In the genomic region with DNA sequence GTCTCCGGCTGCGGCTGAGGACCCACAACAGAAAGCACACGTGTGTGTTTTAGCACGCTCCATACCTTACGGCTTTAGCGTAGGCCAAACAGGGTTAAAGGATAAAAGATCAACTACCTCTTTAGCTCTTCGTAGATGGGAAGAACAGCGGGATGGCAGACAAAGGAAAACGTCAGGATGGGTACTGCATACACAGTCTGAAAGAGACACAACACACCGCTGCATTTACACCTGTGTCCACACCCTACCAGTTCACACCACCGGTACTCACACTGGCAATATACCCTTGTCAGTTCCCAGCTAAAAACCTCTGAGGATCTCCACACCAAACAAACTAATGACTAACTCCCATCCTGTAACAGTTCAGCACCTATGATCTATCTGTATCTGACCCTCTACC, we compare ENCODE assay signal across 25 mouse cellular contexts. TPM values are rescaled to one million over a fixed set of nuclear protein-coding genes. Genes with fewer than 3 reads are reported as not detected.
DNase-seq lines count a peak whose midpoint lies in the region; ATAC-seq and TF ChIP-seq lines count a peak whose summit lies in the region.
"Had no signal": no experiment of that assay in that cellular context is flagged by ENCODE, and none has a peak within 500 bp of the region (broad histone marks: within the 10 kb centered on the region; RNA-seq: fewer than 3 reads in every experiment).

No protein-coding gene starts in this region.

- H3K9ac ChIP-seq in heart, embryonic 13.5 days, result peak overlapping the region; percentile 100; the same call in 1 of the 2 replicates
- no peak overlapping the region for H3K9ac ChIP-seq in MEL (ENCODE audit: control insufficient read depth, low read depth, low read length, poor library complexity, severe bottlenecking)
- no peak overlapping the region for H3K9ac ChIP-seq in midbrain, postnatal 0 days (replicated peaks; ENCODE audit: low read length, poor library complexity, severe bottlenecking)
- H3K9ac ChIP-seq: embryonic facial prominence, embryonic 12.5 days; forebrain, embryonic 12.5 days; forebrain, embryonic 15.5 days; hindbrain, embryonic 13.5 days; intestine, embryonic 15.5 days had no signal

- no peak overlapping the region; the same call in 1 of the 2 replicates for H3K4me2 ChIP-seq in heart, embryonic 13.5 days
- H3K4me2 ChIP-seq in midbrain, postnatal 0 days (ENCODE audit: low read depth, low read length, poor library complexity, severe bottlenecking), result no peak overlapping the region
- H3K4me2 ChIP-seq: embryonic facial prominence, embryonic 12.5 days; forebrain, embryonic 12.5 days; forebrain, embryonic 15.5 days; hindbrain, embryonic 13.5 days; intestine, embryonic 15.5 days had no signal

- peaks cover 96% of the 10 kb centered on the region for H3K36me3 ChIP-seq in heart, embryonic 13.5 days
- H3K36me3 ChIP-seq in E14TG2a.4 (ENCODE audit: insufficient read depth, low read length) (peaks cover 98% of the 10 kb centered on the region), MEL (ENCODE audit: control insufficient read depth in 1 of 2, insufficient read depth in 2 of 2, low read length in 2 of 2) (peaks cover 83 to 94% of the 10 kb centered on the region in 2 experiments)
- peaks cover 64% of the 10 kb centered on the region for H3K36me3 ChIP-seq in midbrain, postnatal 0 days (ENCODE audit: insufficient read depth, low read length)

- peaks cover 47% of the 10 kb centered on the region for H3K79me2 ChIP-seq in MEL (ENCODE audit: control insufficient read depth, insufficient read depth, low read length, poor library complexity)

- 0 out of 2 replicates have a peak overlapping the region, but pooled peaks have one; percentile 1 for H3K4me3 ChIP-seq in heart, embryonic 13.5 days
- no peak overlapping the region for H3K4me3 ChIP-seq in left cerebral cortex, adult 2 months
- H3K4me3 ChIP-seq in E14TG2a.4 (replicated peaks; ENCODE audit: low read length) (0 out of 2 replicates have a peak overlapping the region, but pooled peaks have one; percentile 20), MEL (ENCODE audit: control insufficient read depth in 1 of 2, insufficient read depth in 1 of 2, low read depth in 2 of 2, low read length in 2 of 2) (no peak overlapping the region)
- no peak overlapping the region for H3K4me3 ChIP-seq in midbrain, postnatal 0 days (ENCODE audit: low read depth, low read length)
- H3K4me3 ChIP-seq: embryonic facial prominence, embryonic 12.5 days; erythroblast, embryonic 14.5 days; forebrain, embryonic 12.5 days; forebrain, embryonic 15.5 days; hindbrain, embryonic 13.5 days; intestine, embryonic 15.5 days had no signal

- ATAC-seq in heart, embryonic 13.5 days (ENCODE audit: extremely low read depth, insufficient number of reproducible peaks, low FRiP score, low TSS enrichment), result no peak
- ATAC-seq in midbrain, postnatal 0 days (ENCODE audit: low FRiP score), result no peak
- ATAC-seq: forebrain, embryonic 15.5 days; hindbrain, embryonic 16.5 days; intestine, embryonic 15.5 days; Patski had no signal

- TF ChIP-seq CTCF in left cerebral cortex, adult 2 months (IDR thresholded peaks at IDR 0.05), result no peak
- no peak for TF ChIP-seq CTCF in E14TG2a.4 (conservative IDR thresholded peaks at IDR 0.05; ENCODE audit: low read length)
- TF ChIP-seq CTCF in MEL (IDR thresholded peaks at IDR 0.05 in 2 of 3, conservative IDR thresholded peaks at IDR 0.05 in 1 of 3; ENCODE audit: control insufficient read depth in 1 of 3, insufficient read depth in 1 of 3, low read depth in 2 of 3, low read length in 3 of 3, poor library complexity in 1 of 3, severe bottlenecking in 1 of 3), result no peak
- TF ChIP-seq CTCF in midbrain, postnatal 0 days (IDR thresholded peaks at IDR 0.05), result no peak

- WGBS in heart, embryonic 13.5 days, result 92% methylated on average over 11 of the region's 11 CpGs
- 91% methylated on average over 11 of the region's 11 CpGs for WGBS in midbrain, postnatal 0 days

- TF ChIP-seq EP300 in MEL (IDR thresholded peaks at IDR 0.05; ENCODE audit: low read depth in 1 of 2, low read length in 2 of 2), result no peak

- 0 out of 2 replicates have a peak overlapping the region, but pooled peaks have one; percentile 100 for H3K27ac ChIP-seq in heart, embryonic 13.5 days (replicated peaks)
- peak overlapping the region; percentile 19; the same call in 1 of the 2 replicates for H3K27ac ChIP-seq in left cerebral cortex, adult 2 months
- no peak overlapping the region for H3K27ac ChIP-seq in MEL (ENCODE audit: control insufficient read depth, low read depth, low read length)
- no peak overlapping the region for H3K27ac ChIP-seq in midbrain, postnatal 0 days (ENCODE audit: low read depth, low read length)
- H3K27ac ChIP-seq: embryonic facial prominence, embryonic 12.5 days; forebrain, embryonic 12.5 days; forebrain, embryonic 15.5 days; hindbrain, embryonic 13.5 days; intestine, embryonic 15.5 days had no signal

- no peak for DNase-seq in heart, adult 9 months (ENCODE audit: low spot score in 2 of 2)
- DNase-seq in left cerebral cortex, adult 2 months (ENCODE audit: extremely low spot score in 1 of 2, low spot score in 2 of 2), result no peak
- DNase-seq in left cerebral cortex, adult 8-10 months (ENCODE audit: low spot score in 2 of 2), result no peak
- DNase-seq in MEL (ENCODE audit: low read depth, low spot score), result no peak
- DNase-seq in kidney, adult 9 months, result no peak
- DNase-seq in midbrain, postnatal 0 days (ENCODE audit: low spot score), result no peak
- DNase-seq: adrenal gland, postnatal 10 days; adrenal gland, postnatal 36 days; cerebellum, adult 18-20 months; cerebellum, adult 9-10 months; cerebellum, postnatal 14 days; gastrocnemius, postnatal 25 days; heart, postnatal 14 days; kidney, adult 11 months had no signal

- TF ChIP-seq POLR2A in MEL (IDR thresholded peaks at IDR 0.05; ENCODE audit: control insufficient read depth in 1 of 2, insufficient read depth in 1 of 2, low read depth in 1 of 2, low read length in 2 of 2, poor library complexity in 1 of 2), result 0 out of 4 replicates have a peak, but pooled peaks of 1 of the 2 experiments have one; percentile 44

- no peaks in the 10 kb centered on the region for H3K27me3 ChIP-seq in heart, embryonic 13.5 days (replicated peaks)
- H3K27me3 ChIP-seq in E14TG2a.4 (ENCODE audit: insufficient read depth, low read length) (no peaks in the 10 kb centered on the region), MEL (ENCODE audit: control insufficient read depth in 1 of 2, insufficient read depth in 2 of 2, low read length in 2 of 2) (no peaks in the 10 kb centered on the region)
- H3K27me3 ChIP-seq in midbrain, postnatal 0 days (ENCODE audit: insufficient read depth, low read length), result no peaks in the 10 kb centered on the region
- H3K27me3 ChIP-seq: CH12.LX; embryonic facial prominence, embryonic 12.5 days; forebrain, embryonic 12.5 days; forebrain, embryonic 15.5 days; hindbrain, embryonic 13.5 days; intestine, embryonic 15.5 days; Patski had no signal

- intact Hi-C loops in left cerebral cortex, adult 2 months (cut with DNase I), result loop anchor here (10.0 kb wide), 1 partner anchor 442 kb away; no protein-coding TSS in a partner anchor

- no peak for TF ChIP-seq RAD21 in MEL (IDR thresholded peaks at IDR 0.05; ENCODE audit: low read depth, low read length)

- peaks cover 67% of the 10 kb centered on the region for H3K4me1 ChIP-seq in heart, embryonic 13.5 days
- H3K4me1 ChIP-seq in E14TG2a.4 (replicated peaks; ENCODE audit: low read depth, low read length), result peaks cover 88% of the 10 kb centered on the region
- peaks cover 8 to 37% of the 10 kb centered on the region in 2 experiments; a peak in 3 of 4 replicates for H3K4me1 ChIP-seq in MEL (ENCODE audit: control insufficient read depth in 1 of 2, insufficient read depth in 2 of 2, low read length in 2 of 2)
- peaks cover 8% of the 10 kb centered on the region; the same call in 1 of the 2 replicates for H3K4me1 ChIP-seq in midbrain, postnatal 0 days (ENCODE audit: insufficient read depth, low read length)

- no peaks in the 10 kb centered on the region for H3K9me3 ChIP-seq in heart, embryonic 13.5 days
- H3K9me3 ChIP-seq in E14TG2a.4 (ENCODE audit: low read length) (no peaks in the 10 kb centered on the region), MEL (replicated peaks; ENCODE audit: insufficient read depth, low read length) (no peaks in the 10 kb centered on the region)
- H3K9me3 ChIP-seq in midbrain, postnatal 0 days (ENCODE audit: low read length), result no peaks in the 10 kb centered on the region
- H3K9me3 ChIP-seq: embryonic facial prominence, embryonic 12.5 days; forebrain, embryonic 12.5 days; forebrain, embryonic 15.5 days; hindbrain, embryonic 13.5 days; intestine, embryonic 15.5 days had no signal

TF ChIP-seq in MEL, 35 proteins besides CTCF, POLR2A, EP300 and RAD21 (continues in another document):
- TF ChIP-seq E2F4 (IDR thresholded peaks at IDR 0.05; ENCODE audit: borderline replicate concordance, low read depth, low read length) (no peak), POLR2AphosphoS2 (IDR thresholded peaks at IDR 0.05; ENCODE audit: low read length) (peak; percentile 14; the same call in 1 of the 2 replicates), KAT2A (conservative IDR thresholded peaks at IDR 0.05; ENCODE audit: low read depth, low read length) (no peak), MYC (IDR thresholded peaks at IDR 0.05; ENCODE audit: low read depth, low read length) (no peak), MAFK (IDR thresholded peaks at IDR 0.05; ENCODE audit: borderline replicate concordance, low read depth, low read length) (peak; percentile 6; the same call in 1 of the 2 replicates), POLR2AphosphoS5 (IDR thresholded peaks at IDR 0.05; ENCODE audit: borderline replicate concordance, low read depth, low read length) (0 out of 2 replicates have a peak, but pooled peaks have one; percentile 22)

RNA-seq across cellular contexts. Expression of gene Slc38a2, which starts 7.1 kb away (rescaled TPM):
- polyA plus RNA-seq in heart, embryonic 13.5 days (2015; fragmentation: Nextera tagmentation; extraction: Ambion mirVana), result 115 and 119 TPM in 2 replicates
- 100 to 1,000 TPM in 1 of 2 experiments, 10 to 100 TPM in 1; 96.9 to 108 TPM for total RNA-seq in left cerebral cortex, adult 2 months (2021)
- total RNA-seq in left cerebral cortex, adult 8-10 months (2022), result 10 to 100 TPM; 81.1 to 86.9 (median 83.9) TPM
- total RNA-seq in MEL (2012; rRNA removed), result 80.6 and 150 TPM in 2 replicates
- polyA plus RNA-seq in MEL (2012; ENCODE audit: insufficient read depth in 1 of 2, insufficient read length in 2 of 2, low read depth in 1 of 2, low replicate concordance in 2 of 2, missing spikeins in 1 of 2), result 100 to 1,000 TPM; 177 to 590 TPM
- total RNA-seq in midbrain, postnatal 0 days (2014; rRNA removed), result 90.9 and 96.1 TPM in 2 replicates
- polyA plus RNA-seq in midbrain, postnatal 0 days (2015; fragmentation: Nextera tagmentation; extraction: Ambion mirVana), result 71.3 and 79.4 TPM in 2 replicates

RNA-seq across cellular contexts. Expression of gene Slc38a1, which starts 49.7 kb away (rescaled TPM):
- 69.7 and 70.4 TPM in 2 replicates for polyA plus RNA-seq in heart, embryonic 13.5 days (2015; fragmentation: Nextera tagmentation; extraction: Ambion mirVana)
- 100 to 1,000 TPM; 111 to 116 TPM for total RNA-seq in left cerebral cortex, adult 2 months (2021)
- total RNA-seq in left cerebral cortex, adult 8-10 months (2022), result 100 to 1,000 TPM; 104 to 111 (median 110) TPM
- not detected in 2 replicates for total RNA-seq in MEL (2012; rRNA removed)
- polyA plus RNA-seq in MEL (2012; ENCODE audit: insufficient read depth in 1 of 2, insufficient read length in 2 of 2, low read depth in 1 of 2, low replicate concordance in 2 of 2, missing spikeins in 1 of 2), result under 1 TPM in 1 of 2 experiments, not detected in 1; 0.03 TPM
- 75.2 and 90.4 TPM in 2 replicates for total RNA-seq in midbrain, postnatal 0 days (2014; rRNA removed)
- polyA plus RNA-seq in midbrain, postnatal 0 days (2015; fragmentation: Nextera tagmentation; extraction: Ambion mirVana), result 76.1 and 91.2 TPM in 2 replicates

Comparison
In these comparisons a context has a peak if more than half of its experiments do, and no peak if none do; other contexts are left out.
1. H3K27ac ChIP-seq: peak in heart, embryonic 13.5 days (single experiment) and left cerebral cortex, adult 2 months (single experiment); none in MEL (single experiment) and midbrain, postnatal 0 days (single experiment).
2. H3K4me3 ChIP-seq: peak in heart, embryonic 13.5 days (single experiment) and E14TG2a.4 (single experiment); none in left cerebral cortex, adult 2 months (single experiment), MEL (0 of 2) and midbrain, postnatal 0 days (single experiment).
3. RNA of gene Slc38a1, which starts 49.7 kb away (total RNA-seq): 111 to 116 TPM in left cerebral cortex, adult 2 months, 104 to 111 TPM in left cerebral cortex, adult 8-10 months and 75.2 to 90.4 TPM in midbrain, postnatal 0 days; not detected in MEL; every median in the first group is over 10 times any median in the second.